Mouse (Mus musculus): ENCODE data around the gene Mul1. TPM values are rescaled to one million over a fixed set of nuclear protein-coding genes. Genes with fewer than 3 reads are reported as not detected.

Mul1 gene
- total RNA-seq, 4 experiments from 2014 or later = 51.3 to 62.9 (median 55.8) TPM

GRCm38 (mm10) chr4:138460910-138461309 is 26.4 kb downstream of the Mul1 start:
- no peak for DNase-seq (ENCODE audit: low spot score in 2 of 2)

GRCm38 (mm10) chr4:138461471-138461870 is 27.0 kb downstream of the Mul1 start:
- DNase-seq (ENCODE audit: low spot score in 2 of 2) = no peak

GRCm38 (mm10) chr4:138462971-138463831 is 28.7 kb downstream of the Mul1 start:
- peak; percentile 56 to 60 for DNase-seq (ENCODE audit: low spot score in 2 of 2)

- peak; percentile 64 to 76 for DNase-seq (ENCODE audit: low spot score in 2 of 2)
These were observed 29.5 kb downstream of the Mul1 start for GRCm38 (mm10) chr4:138463832-138464487.

DNA sequence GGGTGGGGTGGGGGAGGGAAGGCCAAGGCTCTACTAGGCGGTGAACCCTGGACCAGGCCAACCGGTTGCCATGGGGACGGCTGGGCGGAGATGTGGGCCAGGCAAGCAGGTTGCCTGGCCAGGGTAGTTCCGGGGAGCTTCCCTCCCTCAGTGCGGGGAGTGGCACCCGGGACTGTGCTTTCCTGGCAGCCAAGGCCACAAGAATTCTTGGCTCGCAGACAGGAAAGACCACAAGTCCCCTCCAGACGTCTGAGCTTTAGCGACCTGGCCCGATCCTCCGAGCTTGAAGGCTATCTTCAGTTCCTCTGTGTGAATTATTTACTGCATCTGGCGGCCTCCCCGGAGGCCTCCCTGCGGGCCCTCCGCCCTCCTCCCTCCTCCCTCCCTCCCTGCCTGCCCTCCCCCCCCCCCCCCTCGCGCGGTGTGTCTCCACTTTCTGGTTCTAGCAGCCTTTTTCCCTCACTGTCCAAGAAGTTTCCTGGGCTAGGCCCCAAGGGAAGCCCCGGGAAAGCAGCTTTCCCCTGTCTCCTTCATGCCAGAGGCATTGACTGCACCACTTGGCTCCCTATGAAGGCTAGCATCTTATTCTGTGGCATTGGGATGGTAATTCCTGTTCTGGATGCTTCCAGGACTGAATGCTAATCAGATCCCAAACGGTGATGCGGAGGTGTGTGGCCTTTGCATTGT is 30.3 kb downstream of the Mul1 start:
- no peak for DNase-seq (ENCODE audit: low spot score in 2 of 2)

- DNase-seq (ENCODE audit: low spot score in 2 of 2) = no peak
These were observed 31.0 kb downstream of the Mul1 start for GRCm38 (mm10) chr4:138465446-138465845.

DNA sequence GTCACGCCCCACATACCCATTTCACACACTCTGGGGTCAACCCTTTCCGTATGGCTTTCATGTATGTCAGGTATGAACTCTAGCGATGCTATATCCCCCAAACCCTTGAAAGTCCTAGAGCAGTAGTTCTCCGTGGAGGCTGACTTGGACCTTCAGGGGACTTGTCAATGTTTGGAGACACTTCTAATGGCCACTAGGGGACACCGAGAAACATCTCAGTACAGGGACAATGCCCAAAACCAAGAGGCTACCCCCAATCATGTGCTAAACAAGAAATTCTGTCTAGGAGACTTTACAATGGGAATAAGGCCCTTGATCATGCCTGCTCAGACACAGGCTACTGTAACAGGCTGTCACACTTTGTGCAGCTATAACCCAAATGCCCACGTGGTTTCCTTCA is 32.2 kb downstream of the Mul1 start:
- DNase-seq (ENCODE audit: low spot score in 2 of 2) = no peak

DNA sequence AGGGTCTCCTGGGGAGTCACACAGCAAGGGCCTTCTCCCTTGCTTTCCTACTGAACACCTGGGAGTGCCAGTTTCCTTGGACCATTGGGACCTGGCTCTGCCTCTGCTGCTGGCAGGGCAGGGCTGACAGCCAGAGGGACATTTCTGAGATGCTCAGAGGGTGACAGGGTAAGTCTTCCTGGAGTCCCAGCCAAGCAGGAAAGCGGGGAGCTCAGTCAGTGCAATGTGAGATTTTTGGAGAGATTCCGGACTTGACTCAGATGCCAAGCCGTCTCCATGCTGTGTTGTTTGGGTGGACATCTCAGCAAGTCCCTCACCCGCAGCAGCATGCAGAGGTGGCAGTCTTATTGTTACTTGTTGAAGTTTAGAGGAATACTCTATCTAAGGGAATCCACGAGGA is 33.0 kb downstream of the Mul1 start:
- no peak for DNase-seq (ENCODE audit: low spot score in 2 of 2)

DNA sequence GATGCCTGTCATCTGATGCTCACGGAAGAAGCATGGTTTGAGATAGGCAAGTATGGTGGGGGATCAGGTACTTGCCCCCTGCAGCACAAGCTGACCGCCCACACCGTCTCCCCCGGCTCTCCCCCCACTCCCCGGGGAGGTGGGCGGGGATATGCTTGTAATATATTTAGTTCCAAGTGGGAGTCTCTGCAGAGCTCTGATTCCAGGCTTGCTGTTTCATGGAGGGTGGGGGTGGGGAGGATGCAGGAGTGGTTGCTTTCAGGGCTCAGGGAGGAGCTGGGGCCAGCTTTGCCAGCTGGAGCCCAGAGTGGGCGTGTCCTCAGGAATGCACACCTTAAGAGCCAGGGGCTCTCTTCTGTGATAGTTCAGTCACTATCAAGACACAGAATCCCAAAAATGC is 34.6 kb downstream of the Mul1 start:
- no peak for DNase-seq (ENCODE audit: low spot score in 2 of 2)

- DNase-seq (ENCODE audit: low spot score in 2 of 2) = no peak
These were observed 36.8 kb downstream of the Mul1 start for GRCm38 (mm10) chr4:138471241-138471640.

- DNase-seq (ENCODE audit: low spot score in 2 of 2) = peak; percentile 75
These were observed 45.1 kb downstream of the Mul1 start for GRCm38 (mm10) chr4:138479595-138479994.

- no peak for DNase-seq (ENCODE audit: low spot score in 2 of 2)
These were observed 46.5 kb downstream of the Mul1 start for GRCm38 (mm10) chr4:138480962-138481361.

- DNase-seq (ENCODE audit: low spot score in 2 of 2) = no peak
These were observed 48.2 kb downstream of the Mul1 start for GRCm38 (mm10) chr4:138482721-138483120.

- DNase-seq (ENCODE audit: low spot score in 2 of 2) = no peak
These were observed 53.8 kb downstream of the Mul1 start for GRCm38 (mm10) chr4:138488241-138488640.

DNA sequence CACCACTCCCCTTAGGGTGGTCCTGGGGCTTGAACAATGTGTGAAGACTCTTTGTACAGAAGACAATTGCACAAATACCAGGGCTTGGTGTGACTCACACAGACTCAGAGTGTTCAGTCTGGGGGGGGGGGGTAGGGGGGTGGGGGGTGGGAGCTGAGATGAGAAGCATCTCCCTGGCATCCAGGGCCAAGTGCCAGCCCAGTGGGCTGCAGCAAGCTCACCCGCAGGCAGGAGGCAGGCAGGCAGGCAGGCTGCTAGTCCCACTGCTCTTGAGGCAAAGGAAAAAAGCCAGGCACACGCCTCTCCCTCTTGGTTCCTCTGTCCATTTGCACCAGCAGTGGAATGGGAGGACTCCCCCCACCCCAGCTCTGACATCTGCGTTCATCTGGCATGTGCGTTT is 56.6 kb downstream of the Mul1 start:
- no peak for DNase-seq (ENCODE audit: low spot score in 2 of 2)

Other genes starting within 250 kb of the Mul1 start
- 100 to 1,000 TPM; 184 to 200 (median 196) TPM for gene Hp1bp3, start 218.4 kb upstream of the Mul1 start, total RNA-seq (2022)
- gene Sh2d5, start 184.3 kb upstream of the Mul1 start, total RNA-seq (2022) = 10 to 100 TPM; 52.0 to 60.0 (median 56.8) TPM
- 10 to 100 TPM; 20.7 to 27.0 (median 23.2) TPM for gene Kif17, start 184.2 kb upstream of the Mul1 start, total RNA-seq (2022)
- gene Ddost, start 129.9 kb upstream of the Mul1 start, total RNA-seq (2022) = 10 to 100 TPM; 90.5 to 99.3 (median 97.2) TPM
- 100 to 1,000 TPM; 264 to 292 (median 274) TPM for gene Pink1, start 108.4 kb upstream of the Mul1 start, total RNA-seq (2022)
- gene Cda, start 66.7 kb upstream of the Mul1 start, total RNA-seq (2022) = 1 to 10 TPM; 2.0 to 3.2 (median 2.7) TPM
- 10 to 100 TPM; 26.4 to 30.9 (median 30.1) TPM for gene Fam43b, start 38.1 kb upstream of the Mul1 start, total RNA-seq (2022)
- 100 to 1,000 TPM; 317 to 356 (median 337) TPM for gene Camk2n1, start 19.6 kb downstream of the Mul1 start, total RNA-seq (2022)
- 1 to 10 TPM; 2.8 to 5.0 (median 3.6) TPM for gene Vwa5b1, start 201.2 kb downstream of the Mul1 start, total RNA-seq (2022)

All from layer of hippocampus, adult 8-10 months (tissue).